Mouse (Mus musculus) A20 (cell line): Measurements from ENCODE around the gene Slc39a13.
"Not testable (repeated sequence)": the region's sequence is repeated elsewhere in the genome, so short reads cannot be mapped to it uniquely, and the experiment has no call there.

Source experiments
- DNase-seq: peaks from one replicate; pipeline ENCODE4 v3.0.0-alpha.2; 2011; ENCODE audit warnings: low read depth, low spot score

The Slc39a13 gene

GRCm38 (mm10) chr2:91027391-91028214 is 42.6 kb downstream of the Slc39a13 start:
- no peak for DNase-seq

DNA sequence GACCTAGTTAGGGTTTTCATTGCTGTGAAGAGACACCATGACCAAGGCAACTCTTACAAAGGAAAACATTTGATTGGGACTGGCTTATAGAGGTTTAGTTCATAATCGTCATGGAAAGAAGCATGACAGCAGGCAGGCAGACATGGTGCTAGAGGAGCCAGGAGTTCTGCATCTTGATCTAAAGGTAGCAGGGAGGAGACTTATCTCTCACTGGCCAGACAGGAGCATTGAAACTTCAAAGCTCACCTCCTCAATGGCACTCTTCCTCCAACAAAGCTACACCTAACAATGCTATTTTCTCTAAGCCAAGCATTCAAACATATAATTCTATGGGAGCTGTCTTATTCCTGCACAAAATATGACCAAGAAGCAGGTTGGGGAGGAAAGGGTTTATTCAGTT is 43.7 kb downstream of the Slc39a13 start:
- no peak for DNase-seq

DNA sequence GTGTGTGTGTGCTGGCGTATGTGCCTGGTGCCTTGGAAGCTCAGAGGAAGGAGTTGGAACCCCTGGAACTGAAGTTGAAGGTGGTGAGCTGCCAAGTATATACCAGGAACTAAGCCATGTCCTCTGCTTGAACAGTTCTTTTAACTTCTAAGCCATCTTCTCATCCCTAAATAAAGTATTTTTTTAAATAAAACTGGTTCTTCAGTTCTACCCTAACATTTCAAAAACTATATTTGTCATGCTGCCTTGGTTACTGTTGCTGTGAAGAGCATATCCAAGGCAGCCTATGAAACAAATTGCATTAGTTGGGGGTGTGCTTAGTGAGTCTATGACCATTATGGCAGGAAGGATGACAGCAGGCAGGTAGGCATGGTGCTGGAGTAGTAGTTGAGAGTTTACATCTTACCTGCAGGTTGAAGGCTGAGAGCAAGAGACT is 45.1 kb downstream of the Slc39a13 start:
- DNase-seq: no peak

DNA sequence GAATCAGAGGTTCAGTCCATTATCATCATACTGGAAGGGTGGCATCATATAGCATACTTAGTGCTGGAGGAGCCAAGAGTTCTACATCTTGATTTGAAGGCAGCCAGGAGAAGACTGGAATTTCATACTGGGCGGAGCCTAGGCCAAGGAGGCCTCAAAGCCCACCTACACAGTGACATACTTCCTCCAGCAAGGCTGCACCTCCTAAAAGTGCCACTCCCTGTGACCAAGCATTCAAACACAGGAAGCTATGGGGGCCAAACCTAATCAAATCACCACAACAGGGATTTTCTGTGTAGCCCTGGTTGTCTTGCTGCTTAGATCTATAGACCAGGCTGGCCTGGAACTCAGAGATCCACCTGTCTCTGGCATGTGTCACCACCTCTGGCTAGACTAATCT is 46.3 kb downstream of the Slc39a13 start:
- DNase-seq: no peak

GRCm38 (mm10) chr2:91023131-91023530 is 47.1 kb downstream of the Slc39a13 start:
- DNase-seq: no peak

DNA sequence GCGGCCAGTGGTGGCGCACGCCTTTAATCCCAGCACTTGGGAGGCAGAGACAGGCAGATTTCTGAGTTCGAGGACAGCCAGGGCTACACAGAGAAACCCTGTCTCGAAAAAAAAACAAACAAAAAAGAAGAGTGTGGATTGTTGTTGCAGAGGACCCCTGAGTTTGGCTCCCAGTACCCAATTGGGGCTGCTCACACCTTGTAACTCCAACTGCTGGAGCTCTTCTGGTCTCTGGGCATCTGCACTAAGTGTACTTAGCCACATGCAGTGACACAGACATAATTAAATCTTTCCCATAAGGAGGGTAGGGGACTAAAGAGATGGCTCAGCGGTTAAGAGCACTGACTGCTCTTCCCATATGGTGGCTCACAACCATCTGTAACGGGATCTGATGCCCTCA is 48.0 kb downstream of the Slc39a13 start:
- not testable (repeated sequence) for DNase-seq

DNA sequence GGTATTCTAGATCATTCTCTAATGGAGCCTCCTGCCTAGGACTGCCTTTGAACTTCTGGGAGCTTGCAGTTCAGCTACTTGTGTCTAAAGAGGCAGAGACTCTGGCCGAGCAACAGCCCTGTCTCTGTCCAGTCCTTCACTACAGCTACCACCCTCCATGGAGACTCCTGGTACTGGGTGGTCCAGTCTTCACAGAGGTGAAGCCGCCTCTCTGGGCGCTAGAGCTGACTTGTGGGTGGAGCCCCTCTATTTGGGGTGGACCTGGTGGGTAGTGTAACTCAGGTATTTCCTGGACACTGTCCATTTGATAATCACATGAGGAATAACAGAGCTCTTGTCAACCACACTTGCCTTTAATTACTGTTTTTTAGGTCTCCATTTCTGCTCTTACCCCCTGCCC is 50.3 kb downstream of the Slc39a13 start:
- no peak for DNase-seq

DNA sequence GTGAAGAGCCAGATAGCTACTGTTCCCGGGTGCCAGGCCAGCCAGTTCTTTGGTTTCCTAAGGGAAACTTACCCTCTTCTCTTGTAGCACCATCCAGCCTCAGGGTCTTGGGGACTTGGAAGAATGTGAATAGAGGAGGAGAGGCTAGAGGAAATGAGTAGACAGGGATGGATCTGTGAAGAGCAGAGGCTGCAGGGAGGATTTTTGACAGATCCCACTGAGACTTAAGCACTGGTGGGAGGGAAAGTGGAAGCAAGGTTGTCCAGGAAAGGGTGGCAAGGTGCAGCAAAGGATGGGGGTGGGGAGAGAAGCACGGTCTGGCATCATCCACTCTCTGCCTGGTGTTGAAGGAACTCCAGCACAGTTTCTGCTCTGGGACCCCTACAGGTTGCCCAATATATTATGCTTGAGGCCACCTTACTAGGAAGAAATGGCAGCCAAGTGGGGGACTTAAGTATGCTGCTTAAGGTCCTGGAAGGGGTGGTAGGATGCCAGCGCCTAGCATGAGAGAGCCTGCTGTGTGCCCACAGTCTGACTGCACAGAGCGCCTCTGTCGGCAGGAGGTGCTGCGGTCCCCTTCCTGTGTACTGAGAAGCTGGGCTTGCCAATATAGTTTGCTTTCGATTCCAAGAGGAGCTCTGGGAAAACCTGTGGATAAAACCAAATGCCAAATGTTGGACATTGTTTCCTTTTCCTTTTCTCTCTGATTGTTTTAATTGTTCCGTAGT is 52.0 kb downstream of the Slc39a13 start:
- DNase-seq: no peak

DNA sequence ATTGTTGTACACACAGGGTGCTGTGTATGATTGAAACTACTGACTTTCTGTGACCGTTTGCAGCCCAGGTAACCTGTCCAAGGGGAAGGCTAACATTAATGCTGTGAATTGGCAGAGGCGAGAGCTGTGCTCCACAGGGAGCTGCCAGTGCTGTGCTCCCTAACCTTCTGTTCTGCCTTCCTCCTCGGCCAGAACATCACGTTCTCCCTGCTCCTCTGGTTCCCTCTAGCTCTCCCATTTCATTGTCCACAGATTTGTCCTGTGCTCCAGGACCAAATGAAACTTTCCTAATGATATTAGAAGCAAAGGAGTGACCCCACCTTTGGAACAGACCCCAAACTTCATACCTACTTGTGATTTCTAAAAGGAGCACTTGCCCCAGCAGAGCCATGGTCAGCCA is 54.8 kb downstream of the Slc39a13 start:
- no peak for DNase-seq

DNA sequence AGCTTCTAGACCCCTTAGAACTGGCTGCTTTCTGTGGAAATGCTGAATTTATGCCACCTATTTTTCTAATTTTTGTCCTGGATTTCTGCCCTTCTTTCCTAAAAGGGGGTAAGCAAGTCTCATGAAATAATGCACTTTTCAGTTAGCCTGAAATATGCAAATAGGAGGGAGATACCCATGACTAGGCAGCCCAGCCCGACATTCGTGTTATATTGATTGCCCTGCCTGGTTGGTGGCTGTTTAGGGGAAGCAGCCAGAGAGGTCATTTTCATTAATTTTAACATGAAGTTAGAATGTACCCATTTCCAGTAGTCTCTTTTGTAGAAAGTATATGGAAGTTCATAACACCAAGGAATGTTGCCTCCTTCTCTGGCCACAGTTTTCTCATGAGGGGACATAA is 56.3 kb downstream of the Slc39a13 start:
- DNase-seq: peak; percentile 49
